Mouse (Mus musculus) gastrocnemius, postnatal 36 days (tissue): ENCODE data around the gene Cd2ap. TPM values are rescaled to one million over a fixed set of nuclear protein-coding genes. Genes with fewer than 3 reads are reported as not detected.

ENCODE experiments used
- total RNA-seq, 2 experiments: library from RNA; stranded (reverse); gene quantifications; 2 replicates each; pipeline ENCODE4 v1.2.3; 2021

Gene Cd2ap
- total RNA-seq, 2 experiments from 2014 or later: 12.4 to 13.4 TPM

Other genes with a start within 250 kb of the Cd2ap start
- gene Adgrf4, start 184.4 kb downstream of the Cd2ap start, total RNA-seq: under 1 TPM; 0.08 to 0.15 TPM
- gene Adgrf2, start 134.5 kb downstream of the Cd2ap start, total RNA-seq: under 1 TPM; 0.25 to 0.26 TPM
- gene Tnfrsf21, start 139.9 kb upstream of the Cd2ap start, total RNA-seq: 10 to 100 TPM; 22.5 to 23.0 TPM